Mouse (Mus musculus) embryonic fibroblast, embryonic 13.5 days (primary cell): ENCODE measurements around the gene Fmo6.

Experiments used
- CTCF ChIP-seq: IDR thresholded peaks from 2 replicates; pipeline ENCODE4 v1.5.1; 2011; ENCODE audit warnings: mild to moderate bottlenecking, control low read depth, low read length, moderate library complexity, borderline replicate concordance; ENCODE audit not compliant: insufficient read depth
- POLR2A ChIP-seq: IDR thresholded peaks from 2 replicates; pipeline ENCODE4 v1.6.1; 2011; ENCODE audit warnings: low read depth, mild to moderate bottlenecking, control low read depth, low read length, moderate library complexity

DNA sequence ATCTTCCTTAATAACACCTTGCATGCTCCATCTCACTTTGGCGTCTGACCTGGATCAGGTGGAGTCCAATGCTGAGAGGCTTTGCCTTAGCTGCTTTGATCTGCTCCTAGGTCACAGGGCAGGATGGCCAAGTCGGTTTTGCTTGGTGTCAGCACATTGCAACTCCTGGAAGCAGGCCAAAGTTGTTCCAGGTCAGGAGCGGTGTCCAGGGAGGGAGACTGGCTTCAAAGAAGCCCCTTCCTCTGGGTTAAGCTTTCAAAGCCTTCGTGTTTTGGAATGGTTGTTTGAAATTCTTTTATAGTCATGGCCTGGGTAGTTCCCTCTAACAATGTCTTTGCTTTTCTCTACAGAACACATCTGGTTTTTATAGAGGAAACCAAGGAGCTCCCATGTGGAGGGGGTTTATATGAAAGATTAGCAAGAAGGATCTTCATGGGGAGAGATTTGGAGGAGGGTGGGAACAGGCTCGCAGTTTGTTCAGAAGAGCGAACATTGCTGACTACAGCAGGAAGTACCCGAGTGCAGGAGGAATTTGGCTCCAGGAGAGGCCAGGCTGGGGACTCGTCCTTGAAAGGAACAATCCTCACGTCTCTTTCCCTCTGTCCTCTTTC is 65.5 kb downstream of the Fmo6 start:
- TF ChIP-seq POLR2A (no peak), CTCF (no peak)
